In the genomic region with DNA sequence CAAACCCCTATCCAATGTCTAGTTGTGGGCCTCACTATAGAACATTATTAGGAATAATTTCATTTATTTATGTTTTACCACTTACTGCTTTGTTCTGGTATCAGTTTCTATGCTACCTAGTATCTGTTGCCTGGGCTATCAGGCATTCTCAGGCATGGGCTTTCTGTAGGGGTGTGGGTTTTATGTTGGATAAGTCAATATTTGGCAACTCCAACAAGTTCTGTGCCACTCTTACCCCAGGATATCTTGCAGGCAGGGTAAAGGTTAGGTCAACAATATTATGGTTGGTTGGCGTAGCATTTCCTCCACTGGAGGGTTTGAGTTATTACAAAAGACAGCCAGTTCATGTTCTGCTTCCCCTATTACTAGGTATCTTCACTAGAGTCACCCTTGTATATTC, we compare ENCODE assay signal across 23 mouse cellular contexts.
"Had no signal": no experiment of that assay in that cellular context is flagged by ENCODE, and none has a peak within 500 bp of the region (broad histone marks: within the 10 kb centered on the region; RNA-seq: fewer than 3 reads in every experiment).

No protein-coding gene starts in this region.

- H3K9me3 ChIP-seq: kidney, embryonic 15.5 days; limb, embryonic 10.5 days; midbrain, embryonic 10.5 days; midbrain, embryonic 13.5 days; neural tube, embryonic 13.5 days had no signal

- H3K4me3 ChIP-seq: kidney, embryonic 15.5 days; limb, embryonic 10.5 days; limb, embryonic 13.5 days; megakaryocyte, embryonic 14.5 days; midbrain, embryonic 10.5 days; midbrain, embryonic 13.5 days; myocyte; neural tube, embryonic 13.5 days had no signal

- H3K27ac ChIP-seq: hindbrain, postnatal 0 days; kidney, embryonic 15.5 days; limb, embryonic 10.5 days; limb, embryonic 13.5 days; liver, embryonic 14.5 days; midbrain, embryonic 10.5 days; midbrain, embryonic 13.5 days; neural tube, embryonic 13.5 days had no signal

- ATAC-seq: hindbrain, postnatal 0 days; inflammation-experienced regulatory T-cells, adult 6 months; lung, postnatal 0 days; midbrain, embryonic 13.5 days; midbrain, embryonic 16.5 days had no signal

- H3K9ac ChIP-seq: kidney, embryonic 15.5 days; limb, embryonic 13.5 days; liver, embryonic 14.5 days; lung, embryonic 14.5 days; midbrain, embryonic 13.5 days; neural tube, embryonic 13.5 days had no signal

- H3K27me3 ChIP-seq: kidney, embryonic 15.5 days; limb, embryonic 13.5 days; megakaryocyte, embryonic 14.5 days; midbrain, embryonic 13.5 days; neural tube, embryonic 13.5 days had no signal

- H3K36me3 ChIP-seq: kidney, embryonic 15.5 days; limb, embryonic 10.5 days; limb, embryonic 13.5 days; midbrain, embryonic 10.5 days; midbrain, embryonic 13.5 days; neural tube, embryonic 13.5 days had no signal

- DNase-seq: kidney, adult 11 months; kidney, adult 8-10 months; kidney, postnatal 10 days; lung, postnatal 36 days; retina, postnatal 1 day; right cerebral cortex, postnatal 25 days; spleen, adult 18-20 months; thymus, adult 18-20 months; thymus, postnatal 36 days had no signal

- H3K4me2 ChIP-seq: kidney, embryonic 15.5 days; limb, embryonic 13.5 days; lung, embryonic 14.5 days; midbrain, embryonic 13.5 days; neural tube, embryonic 13.5 days had no signal

- H3K4me1 ChIP-seq: kidney, embryonic 15.5 days; limb, embryonic 10.5 days; limb, embryonic 13.5 days; megakaryocyte, embryonic 14.5 days; midbrain, embryonic 10.5 days; midbrain, embryonic 13.5 days; neural tube, embryonic 13.5 days had no signal
